Mouse (Mus musculus) myocyte (in vitro differentiated cells): ENCODE measurements around the gene Bglap3. TPM values are rescaled to one million over a fixed set of nuclear protein-coding genes. Genes with fewer than 3 reads are reported as not detected.

Source experiments
- H3K27me3 ChIP-seq: one replicate; pipeline ENCODE4 v1.6.1; 2011; ENCODE audit not compliant: control insufficient read depth, insufficient read depth, insufficient read length
- H3K36me3 ChIP-seq: one replicate; pipeline ENCODE4 v1.6.1; 2011; ENCODE audit not compliant: control insufficient read depth, insufficient read depth
- H3K4me2 ChIP-seq: one replicate; pipeline ENCODE4 v1.6.1; 2011; ENCODE audit warnings: low read depth, control low read depth
- H3K4me3 ChIP-seq: one replicate; pipeline ENCODE4 v1.5.1; 2011; ENCODE audit warnings: mild to moderate bottlenecking, control low read depth, moderate library complexity
- H3K79me2 ChIP-seq: one replicate; pipeline ENCODE4 v1.6.1; 2011; ENCODE audit not compliant: control insufficient read depth, insufficient read depth
- H3ac ChIP-seq: one replicate; pipeline ENCODE4 v1.6.1; 2011; ENCODE audit not compliant: control insufficient read depth, insufficient read length
- CEBPB ChIP-seq: IDR thresholded peaks from 2 replicates; pipeline ENCODE4 v1.6.1; 2011; ENCODE audit warnings: mild to moderate bottlenecking, moderate library complexity; ENCODE audit not compliant: poor library complexity, insufficient read depth, severe bottlenecking
- E2F4 ChIP-seq: IDR thresholded peaks from one replicate; pipeline ENCODE4 v1.6.1; 2011; ENCODE audit warnings: mild to moderate bottlenecking, control low read depth, moderate library complexity; ENCODE audit not compliant: insufficient read depth
- MAX ChIP-seq: IDR thresholded peaks from one replicate; pipeline ENCODE4 v1.6.1; 2011; ENCODE audit warnings: low read depth, mild to moderate bottlenecking, control low read depth
- MYOD1 ChIP-seq, 3 experiments: IDR thresholded peaks; one replicate each; pipeline ENCODE4 v1.6.1; 2011; ENCODE audit warnings: control low read depth in 2 of 3, low read depth in 2 of 3, mild to moderate bottlenecking in 2 of 3, moderate library complexity in 1 of 3; ENCODE audit not compliant: insufficient read length in 2 of 3, control insufficient read depth in 1 of 3
- MYOG ChIP-seq, 3 experiments: IDR thresholded peaks; one replicate each; pipeline ENCODE4 v1.6.1; 2011; ENCODE audit warnings: control low read depth in 2 of 3, low read depth in 2 of 3, mild to moderate bottlenecking in 2 of 3; ENCODE audit not compliant: insufficient read length in 2 of 3, control insufficient read depth in 1 of 3, insufficient read depth in 1 of 3
- POLR2A ChIP-seq: IDR thresholded peaks from one replicate; pipeline ENCODE4 v1.6.1; 2011; ENCODE audit warnings: low read depth, mild to moderate bottlenecking, control low read depth, moderate library complexity; ENCODE audit not compliant: insufficient read length
- POLR2AphosphoS2 ChIP-seq: IDR thresholded peaks from one replicate; pipeline ENCODE4 v1.6.1; 2011; ENCODE audit warnings: low read depth, control low read depth; ENCODE audit not compliant: insufficient read length
- REST ChIP-seq: IDR thresholded peaks from one replicate; pipeline ENCODE4 v1.6.1; 2011; ENCODE audit warnings: mild to moderate bottlenecking, control low read depth, moderate library complexity; ENCODE audit not compliant: insufficient read depth, insufficient read length
- SRF ChIP-seq: IDR thresholded peaks from one replicate; pipeline ENCODE4 v1.6.1; 2011; ENCODE audit warnings: low read depth; ENCODE audit not compliant: control insufficient read depth, insufficient read length
- TCF12 ChIP-seq: IDR thresholded peaks from one replicate; pipeline ENCODE4 v1.6.1; 2011; ENCODE audit warnings: mild to moderate bottlenecking, control low read depth; ENCODE audit not compliant: poor library complexity, insufficient read depth, severe bottlenecking
- TCF3 ChIP-seq: IDR thresholded peaks from one replicate; pipeline ENCODE4 v1.6.1; 2011; ENCODE audit warnings: low read depth, control low read depth; ENCODE audit not compliant: insufficient read length
- USF1 ChIP-seq: IDR thresholded peaks from one replicate; pipeline ENCODE4 v1.6.1; 2011; ENCODE audit warnings: low read depth, mild to moderate bottlenecking, control low read depth, moderate library complexity
- polyA plus RNA-seq: library from polyadenylated mRNA; unstranded; fragments of >200 nt; fragmentation: generic; extraction: Trizol; gene quantifications from one replicate; pipeline ENCODE4 v1.2.1, GENCODE M21; 2012; ENCODE audit warnings: missing spikeins

Bglap3 gene
- polyA plus RNA-seq, 1 experiment = 0.95 TPM

GRCm38 (mm10) chr3:88352907-88353306, 19.6 kb downstream of the Bglap3 start:
- peaks cover 78% of the 10 kb centered on the region for H3K36me3 ChIP-seq
- no peaks in the 10 kb centered on the region for H3K27me3 ChIP-seq
- TF ChIP-seq TCF3 (no peak), SRF (no peak), REST (no peak), USF1 (no peak), MYOD1 (IDR thresholded peaks at IDR 0.05; ENCODE audit: control insufficient read depth in 1 of 3, insufficient read length in 2 of 3, low read depth in 2 of 3) (no peak), TCF12 (no peak), CEBPB (no peak), POLR2AphosphoS2 (no peak)
- H3K4me3 ChIP-seq = no peak overlapping the region
- H3ac ChIP-seq = no peak overlapping the region
- H3K79me2 ChIP-seq = no peaks in the 10 kb centered on the region
- no peak overlapping the region for H3K4me2 ChIP-seq

DNA sequence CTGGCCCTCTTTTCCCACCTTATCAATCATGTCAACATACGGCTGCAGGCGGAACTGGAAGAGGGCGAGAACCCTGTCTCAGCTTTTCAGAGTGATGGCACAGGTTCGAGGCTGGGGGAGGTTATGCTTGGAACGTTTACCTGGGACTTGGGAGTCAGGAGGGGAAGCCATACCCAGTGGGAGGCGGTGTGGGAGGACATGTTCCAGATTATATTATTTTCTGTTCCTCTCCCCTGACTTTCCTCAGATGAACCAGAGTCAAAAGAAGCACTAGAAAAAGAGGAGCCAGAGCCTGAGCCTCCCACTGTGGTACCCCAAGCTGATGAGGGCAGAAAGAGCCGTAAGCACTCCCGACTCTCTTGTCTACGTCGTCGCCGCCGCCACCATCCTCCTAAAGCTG, 21.8 kb downstream of the Bglap3 start:
- H3ac ChIP-seq = no peak overlapping the region
- H3K4me3 ChIP-seq = no peak overlapping the region
- TF ChIP-seq SRF = no peak
- TF ChIP-seq MAX = no peak
- TF ChIP-seq MYOG (IDR thresholded peaks at IDR 0.05; ENCODE audit: control insufficient read depth in 1 of 3, insufficient read depth in 1 of 3, insufficient read length in 2 of 3, low read depth in 2 of 3) = no peak
- no peak for TF ChIP-seq MYOD1 (IDR thresholded peaks at IDR 0.05; ENCODE audit: control insufficient read depth in 1 of 3, insufficient read length in 2 of 3, low read depth in 2 of 3)
- TF ChIP-seq TCF3 = no peak
- no peak for TF ChIP-seq REST
- no peak for TF ChIP-seq USF1
- no peak for TF ChIP-seq TCF12
- TF ChIP-seq POLR2AphosphoS2 = no peak
- no peak for TF ChIP-seq POLR2A
- TF ChIP-seq CEBPB = no peak
- TF ChIP-seq E2F4 = no peak
- H3K27me3 ChIP-seq = no peaks in the 10 kb centered on the region
- H3K4me2 ChIP-seq = no peak overlapping the region
- H3K36me3 ChIP-seq = peaks cover 72% of the 10 kb centered on the region
- H3K79me2 ChIP-seq = no peaks in the 10 kb centered on the region

GRCm38 (mm10) chr3:88339006-88339405, 33.5 kb downstream of the Bglap3 start:
- Histone ChIP-seq H3K4me2 (no peak overlapping the region), H3K79me2 (peaks cover 65% of the 10 kb centered on the region), H3K4me3 (no peak overlapping the region), H3K36me3 (peaks cover 35% of the 10 kb centered on the region), H3ac (no peak overlapping the region), H3K27me3 (no peaks in the 10 kb centered on the region)
- TF ChIP-seq MYOD1 (IDR thresholded peaks at IDR 0.05; ENCODE audit: control insufficient read depth in 1 of 3, insufficient read length in 2 of 3, low read depth in 2 of 3) (peak in 1 of 3 experiments; percentile 24), E2F4 (no peak)

DNA sequence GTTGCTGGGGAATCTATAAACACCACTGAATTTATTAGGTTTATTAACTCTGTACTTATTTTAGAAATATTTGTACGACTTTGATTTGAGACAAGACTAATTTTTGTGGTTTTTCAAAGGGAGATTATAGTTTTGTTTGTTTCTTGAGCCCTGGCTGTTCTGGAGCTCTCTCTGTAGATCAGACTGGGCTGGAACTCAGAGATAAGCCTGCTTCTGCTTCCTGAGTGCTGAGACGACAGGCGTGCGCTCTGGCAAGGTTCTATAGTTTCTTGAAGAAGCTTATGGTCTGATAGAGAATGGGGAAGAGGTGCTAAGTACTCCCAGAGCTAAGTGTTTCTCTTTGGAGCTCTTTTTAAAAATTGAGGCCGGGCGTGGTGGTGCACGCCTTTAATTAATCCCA, 34.2 kb downstream of the Bglap3 start:
- H3K4me3 ChIP-seq = peak overlapping the region; percentile 92
- peaks cover 28% of the 10 kb centered on the region for H3K36me3 ChIP-seq

GRCm38 (mm10) chr3:88337367-88338020, 35.0 kb downstream of the Bglap3 start:
- Histone ChIP-seq H3K27me3 (no peaks in the 10 kb centered on the region), H3ac (no peak overlapping the region), H3K4me2 (peak overlapping the region; percentile 58), H3K79me2 (peaks cover 65% of the 10 kb centered on the region), H3K4me3 (peak overlapping the region; percentile 92), H3K36me3 (peaks cover 22% of the 10 kb centered on the region)
- no peak for TF ChIP-seq TCF3
- no peak for TF ChIP-seq POLR2AphosphoS2
- TF ChIP-seq TCF12 = no peak
- no peak for TF ChIP-seq CEBPB
- TF ChIP-seq USF1 = no peak
- TF ChIP-seq MYOG (IDR thresholded peaks at IDR 0.05; ENCODE audit: control insufficient read depth in 1 of 3, insufficient read depth in 1 of 3, insufficient read length in 2 of 3, low read depth in 2 of 3) = no peak
- no peak for TF ChIP-seq REST
- TF ChIP-seq MAX = no peak
- TF ChIP-seq SRF = no peak
- no peak for TF ChIP-seq MYOD1 (IDR thresholded peaks at IDR 0.05; ENCODE audit: control insufficient read depth in 1 of 3, insufficient read length in 2 of 3, low read depth in 2 of 3)
- TF ChIP-seq POLR2A = no peak
- no peak for TF ChIP-seq E2F4

More for the DNA sequence above, 34.2 kb downstream of the Bglap3 start:
- Histone ChIP-seq H3K27me3 (no peaks in the 10 kb centered on the region), H3K4me2 (no peak overlapping the region), H3ac (no peak overlapping the region), H3K79me2 (peaks cover 65% of the 10 kb centered on the region)
- TF ChIP-seq USF1 = no peak
